Mouse (Mus musculus): ENCODE data around the gene Pxylp1.

The Pxylp1 gene

DNA sequence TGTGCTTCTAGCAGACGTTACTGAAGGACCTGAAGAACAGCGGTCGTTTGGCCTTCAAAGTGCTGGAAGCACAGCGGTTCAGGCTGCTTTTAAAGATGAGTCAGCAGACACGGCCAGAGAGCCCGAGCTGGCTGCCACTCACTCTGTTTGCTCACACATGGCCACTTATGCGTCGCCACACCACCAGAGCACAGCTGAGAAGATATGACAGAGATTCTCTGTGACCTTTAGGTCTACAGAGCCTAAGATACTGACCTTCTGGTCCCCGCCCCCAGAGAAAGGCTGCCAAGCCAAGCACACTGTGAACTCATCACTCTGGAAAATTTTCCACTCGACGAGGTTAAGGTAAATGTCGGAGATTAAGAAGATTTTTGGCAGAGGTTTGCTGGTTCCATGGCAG lies 68.4 kb downstream of the Pxylp1 start:
- DNase-seq (ENCODE audit: low spot score in 2 of 2): no peak

GRCm38 (mm10) chr9:96823541-96823940 lies 68.9 kb downstream of the Pxylp1 start:
- DNase-seq (ENCODE audit: low spot score in 2 of 2): no peak

DNA sequence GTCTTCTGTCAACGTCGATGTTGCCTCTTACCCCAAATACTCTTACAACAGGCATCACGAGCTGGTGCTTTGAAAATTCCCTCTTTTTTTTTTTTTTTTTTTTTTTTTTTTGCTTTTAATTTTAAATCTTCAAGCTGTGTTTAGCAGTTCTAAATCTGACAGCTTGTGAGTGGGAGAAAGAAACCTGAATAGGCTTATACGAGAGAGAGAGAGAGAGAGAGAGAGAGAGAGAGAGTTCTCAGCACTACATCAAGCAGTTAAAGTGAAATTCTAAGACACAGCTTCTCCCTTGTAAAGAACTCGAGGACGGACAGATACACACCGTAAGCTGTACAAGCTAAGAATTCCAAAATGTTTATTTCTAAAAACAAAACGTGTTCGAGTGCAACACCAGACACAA lies 69.5 kb downstream of the Pxylp1 start:
- DNase-seq (ENCODE audit: low spot score in 2 of 2): no peak

- no peak for DNase-seq (ENCODE audit: low spot score in 2 of 2)
Observed at GRCm38 (mm10) chr9:96818822-96819481, 73.5 kb downstream of the Pxylp1 start.

DNA sequence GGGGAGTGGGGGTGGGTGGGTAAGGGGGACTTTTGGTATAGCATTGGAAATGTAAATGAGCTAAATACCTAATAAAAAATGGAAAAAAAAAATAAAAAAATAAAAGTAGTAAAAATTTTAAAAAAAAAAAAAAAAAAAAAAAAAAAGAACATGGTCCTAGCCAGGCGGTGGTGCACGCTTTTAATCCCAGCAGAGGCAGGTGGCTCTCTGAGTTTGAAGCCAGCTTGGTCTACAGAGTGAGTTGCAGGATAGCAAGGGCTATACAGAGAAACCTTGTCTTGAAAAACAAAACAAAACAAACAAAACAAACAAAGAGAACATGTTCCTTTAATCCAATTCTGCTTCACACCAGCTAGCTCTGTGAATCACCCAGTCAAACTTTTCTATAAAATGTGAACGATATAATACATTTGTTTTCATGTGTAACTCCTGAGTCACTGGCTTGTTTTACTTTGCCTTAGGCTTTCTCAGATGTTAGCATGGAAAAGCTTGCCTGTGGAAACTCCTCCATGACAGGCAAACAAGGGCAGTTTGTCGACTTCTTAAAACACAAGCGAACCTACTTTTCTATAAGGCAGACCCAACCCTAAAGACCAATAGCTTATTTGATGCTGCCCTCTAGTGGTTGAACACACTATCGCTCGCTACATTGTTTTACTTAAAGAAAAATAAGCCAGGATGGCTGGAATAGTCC lies 74.2 kb downstream of the Pxylp1 start:
- peak; percentile 16 to 34 for DNase-seq (ENCODE audit: low spot score in 2 of 2)

DNA sequence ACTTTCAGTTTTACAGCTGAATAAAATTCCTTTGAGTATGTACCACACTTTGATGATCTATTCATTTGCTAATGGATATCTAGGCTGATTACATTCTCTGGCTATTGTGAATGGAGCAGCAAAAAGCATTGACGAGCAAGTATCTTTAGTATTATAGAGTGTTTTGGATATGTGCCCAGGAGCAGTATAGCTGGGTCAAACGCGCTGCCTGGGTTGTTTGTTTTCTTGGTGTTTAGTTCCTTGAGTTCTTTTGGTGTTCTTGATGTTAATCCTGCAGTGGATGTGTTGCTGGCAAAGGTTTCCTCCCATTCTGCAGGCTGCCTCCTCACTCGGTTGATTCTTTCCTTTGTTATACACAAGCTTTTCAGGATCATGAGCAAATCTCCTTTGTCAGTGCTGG lies 80.5 kb downstream of the Pxylp1 start:
- no peak for DNase-seq (ENCODE audit: low spot score in 2 of 2)

DNA sequence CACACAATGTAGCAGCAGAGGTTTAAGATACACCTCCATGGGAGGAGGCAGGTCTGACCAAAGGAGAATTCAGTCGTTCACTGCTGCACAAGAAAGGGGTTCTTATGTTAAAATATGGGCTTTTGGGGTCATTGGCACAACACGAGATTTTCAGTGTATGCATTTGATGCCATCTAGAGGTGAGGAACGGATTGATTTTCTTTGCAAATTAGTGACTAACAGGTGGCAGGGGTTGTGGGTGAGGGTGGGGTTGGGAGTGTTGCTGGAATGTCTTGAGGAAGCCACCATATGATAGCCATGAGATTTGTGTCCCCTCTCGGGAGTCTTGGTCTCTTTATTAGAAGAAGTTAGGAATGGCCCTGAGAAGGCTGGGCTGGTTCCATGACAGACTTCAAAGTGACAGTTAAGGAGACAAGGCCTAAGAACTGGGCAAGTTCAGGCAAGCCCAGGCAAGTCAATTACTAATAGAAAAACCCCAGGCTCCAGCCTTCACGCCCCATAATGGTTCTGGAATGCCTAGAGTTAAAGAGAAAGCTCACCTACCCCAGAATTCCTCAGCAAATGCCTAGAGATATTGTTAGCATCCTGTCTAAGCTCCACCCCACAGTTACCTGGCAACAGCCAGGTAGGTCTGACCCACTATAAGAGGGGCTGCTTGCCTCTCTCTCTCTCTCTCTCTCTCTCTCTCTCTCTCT lies 92.2 kb downstream of the Pxylp1 start:
- DNase-seq (ENCODE audit: low spot score in 2 of 2): no peak

- DNase-seq (ENCODE audit: low spot score in 2 of 2): no peak
Observed at GRCm38 (mm10) chr9:96797311-96797710, 95.2 kb downstream of the Pxylp1 start.

DNA sequence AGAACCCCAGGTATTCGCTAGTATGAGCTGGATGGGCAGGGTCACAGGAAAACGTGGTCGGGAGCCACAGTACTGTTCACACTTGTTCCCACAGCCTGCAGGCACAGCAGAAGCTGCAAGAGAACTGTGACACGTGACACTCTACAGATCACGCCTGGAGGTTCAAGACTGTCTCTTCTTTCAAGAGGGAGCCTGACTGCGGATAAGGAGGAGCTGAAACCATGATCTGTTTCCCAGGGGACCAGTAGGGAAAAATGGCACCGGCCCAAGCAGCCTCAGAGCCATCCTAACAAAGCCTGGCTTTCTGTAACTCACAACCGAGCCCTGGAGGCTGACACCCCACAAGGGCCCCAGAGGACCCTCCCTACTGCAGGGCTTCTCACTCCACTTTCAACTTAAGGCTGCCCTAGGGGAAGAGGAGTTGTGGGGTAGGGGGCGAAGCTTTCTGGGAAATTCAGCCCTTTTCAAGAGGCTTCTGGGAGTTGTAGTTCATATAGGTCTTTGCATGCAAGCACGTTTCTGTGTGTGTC lies 97.0 kb downstream of the Pxylp1 start:
- DNase-seq (ENCODE audit: low spot score in 2 of 2): peak in 1 of 2 experiments; percentile 9

DNA sequence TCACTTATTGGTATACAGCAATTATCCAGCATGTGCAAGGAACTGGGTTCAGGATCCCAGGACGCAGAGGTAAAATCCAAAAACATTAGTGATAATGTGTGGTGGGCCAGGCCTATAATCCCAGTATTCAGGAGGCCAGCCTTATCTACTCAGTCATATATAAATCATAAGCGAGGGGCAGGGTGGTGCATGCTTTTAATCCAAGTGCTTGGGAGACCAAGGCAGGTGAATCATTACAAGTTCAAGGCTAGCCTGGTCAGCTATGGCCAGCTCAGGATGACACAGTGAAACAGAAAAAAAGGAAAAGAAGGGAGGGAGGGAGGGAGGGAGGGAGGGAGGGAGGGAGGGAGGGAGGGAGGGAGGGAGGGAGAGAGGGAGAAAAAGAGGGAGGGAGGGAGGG lies 97.9 kb downstream of the Pxylp1 start:
- no peak for DNase-seq (ENCODE audit: low spot score in 2 of 2)

DNA sequence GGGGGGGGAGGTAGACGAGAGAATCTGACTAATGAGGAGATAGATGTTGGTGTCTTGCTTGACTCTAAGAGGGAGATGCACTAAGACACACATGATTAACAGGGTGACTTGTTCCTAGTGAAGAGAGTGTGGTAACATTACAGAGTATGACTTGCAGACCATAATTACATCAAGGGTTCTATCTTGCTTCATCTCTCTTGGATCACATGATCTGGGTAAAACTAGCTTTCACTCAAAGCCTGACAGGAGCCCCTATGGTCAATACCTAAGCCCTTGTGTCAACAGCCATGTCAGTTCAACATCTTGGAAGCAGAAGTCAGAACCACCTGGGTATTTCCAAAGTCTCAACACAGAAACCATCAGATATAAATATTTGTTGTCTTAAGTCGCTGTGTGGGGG lies 99.9 kb downstream of the Pxylp1 start:
- no peak for DNase-seq (ENCODE audit: low spot score in 2 of 2)

DNA sequence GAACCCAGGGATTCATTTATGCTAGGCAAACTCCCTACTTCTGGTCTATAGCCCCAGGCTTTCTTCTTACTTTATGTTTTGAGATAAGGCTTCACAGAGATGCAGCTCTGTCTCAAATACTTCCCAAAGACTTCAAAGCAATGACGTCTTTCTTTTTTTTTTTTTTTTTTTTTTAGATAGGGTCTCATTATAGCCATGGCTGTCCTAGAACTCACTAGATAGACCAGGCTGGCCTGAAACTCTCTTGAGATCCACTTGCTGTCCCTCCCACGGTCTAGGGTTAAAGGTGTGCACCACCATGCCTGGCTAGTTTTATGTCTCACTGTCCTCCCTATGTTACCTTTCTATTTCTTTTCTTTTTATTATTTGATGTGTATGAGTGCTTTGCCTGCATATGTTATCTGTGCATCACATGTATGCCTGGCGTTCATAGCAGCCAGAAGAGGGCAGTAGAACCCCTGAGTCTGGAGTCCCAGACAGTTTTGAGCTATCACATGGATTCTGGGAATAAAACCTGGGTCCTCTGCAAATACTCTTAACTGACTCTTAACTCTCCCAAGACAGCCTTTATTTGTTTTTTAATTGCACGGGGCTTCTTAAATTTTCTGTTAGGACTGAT lies 102.0 kb downstream of the Pxylp1 start:
- no peak for DNase-seq (ENCODE audit: low spot score in 2 of 2)

DNA sequence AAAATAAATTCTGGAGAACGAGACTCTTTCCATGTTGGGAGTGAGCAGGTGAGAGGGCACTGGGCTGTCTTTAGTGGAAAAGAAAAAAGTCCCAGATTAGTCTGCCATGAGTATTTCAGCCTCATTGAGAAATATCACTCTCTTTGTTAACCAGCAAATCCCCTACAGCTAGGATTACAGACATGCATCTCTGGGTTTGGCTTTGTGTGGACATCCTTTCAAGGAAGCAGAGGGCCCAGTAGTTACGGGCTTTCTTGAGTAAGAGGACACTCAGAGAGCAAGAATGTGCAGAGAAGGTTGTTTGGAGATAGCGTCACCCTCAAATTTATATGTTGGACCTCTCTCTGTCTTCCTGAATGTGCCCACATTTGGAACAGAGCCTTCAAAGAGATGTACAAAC lies 102.6 kb downstream of the Pxylp1 start:
- no peak for DNase-seq (ENCODE audit: low spot score in 2 of 2)

GRCm38 (mm10) chr9:96787797-96788196 lies 104.7 kb downstream of the Pxylp1 start:
- no peak for DNase-seq (ENCODE audit: low spot score in 2 of 2)

GRCm38 (mm10) chr9:96785871-96786342 lies 106.6 kb downstream of the Pxylp1 start:
- DNase-seq (ENCODE audit: low spot score in 2 of 2): no peak

- DNase-seq (ENCODE audit: low spot score in 2 of 2): no peak
Observed at GRCm38 (mm10) chr9:96785187-96785586, 107.3 kb downstream of the Pxylp1 start.

DNA sequence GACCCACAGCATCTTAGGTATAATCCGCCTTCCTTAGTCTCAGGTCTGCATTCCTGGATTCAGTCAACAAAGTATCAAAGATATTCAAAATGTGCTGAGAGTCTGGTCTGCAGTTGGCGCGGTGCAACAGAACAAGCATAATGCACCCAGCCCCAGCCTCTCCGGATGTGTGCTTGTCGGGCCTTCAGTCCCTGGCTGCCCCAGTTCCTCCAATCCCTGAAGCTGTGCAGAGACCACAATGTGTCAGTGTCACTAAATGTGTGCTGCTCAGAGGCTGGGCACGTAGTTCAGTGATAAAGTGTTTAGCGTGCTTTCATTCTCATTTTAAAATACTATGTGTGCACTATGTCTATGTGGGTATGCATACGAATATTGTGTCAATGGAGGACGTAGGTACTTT lies 108.8 kb downstream of the Pxylp1 start:
- no peak for DNase-seq (ENCODE audit: low spot score in 2 of 2)

DNA sequence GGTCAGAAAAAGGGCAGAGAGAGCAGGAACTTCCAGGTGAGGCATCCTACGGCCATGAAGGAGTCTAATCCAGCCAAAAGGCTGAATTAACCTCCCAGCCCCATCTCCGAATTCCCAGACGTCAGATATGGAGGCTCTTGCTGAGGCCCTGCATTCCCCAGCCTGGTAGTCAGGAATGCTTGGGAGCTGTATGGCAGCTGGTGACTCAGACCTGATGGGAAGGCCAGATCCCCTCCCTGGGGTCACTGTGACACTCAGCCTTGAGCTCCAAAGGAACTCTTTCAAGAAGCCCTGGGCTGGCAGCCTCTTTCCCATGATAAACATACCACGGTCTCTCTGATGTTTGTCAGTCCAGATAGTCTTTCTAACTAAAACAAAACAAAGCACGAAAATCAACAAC lies 109.2 kb downstream of the Pxylp1 start:
- DNase-seq (ENCODE audit: low spot score in 2 of 2): no peak

DNA sequence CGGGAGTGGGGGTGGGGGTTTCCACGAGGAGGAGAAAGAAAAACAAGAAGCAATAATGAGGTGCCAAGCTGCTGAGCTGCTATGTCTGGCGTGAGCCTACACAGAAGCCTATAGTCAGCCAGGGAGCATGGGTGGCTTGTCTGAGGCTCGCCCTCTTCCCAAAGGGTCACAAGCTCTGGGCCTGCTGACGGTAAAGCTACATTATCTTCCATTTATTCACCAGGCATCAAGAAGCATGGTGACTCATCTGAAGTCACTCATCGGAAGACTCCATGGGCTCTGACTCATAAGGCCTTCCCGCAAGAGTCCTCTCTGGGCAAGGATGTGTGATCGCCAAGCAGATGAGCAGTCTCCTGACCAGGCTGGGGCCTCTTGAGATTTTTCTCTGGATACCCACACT lies 110.4 kb downstream of the Pxylp1 start:
- no peak for DNase-seq (ENCODE audit: low spot score in 2 of 2)

Measured in urinary bladder, postnatal 36 days (tissue).